Mouse (Mus musculus): ENCODE data around the gene Klhdc7b. TPM values are rescaled to one million over a fixed set of nuclear protein-coding genes. Genes with fewer than 3 reads are reported as not detected.
A peak's percentile ranks its signal among the peaks of the same experiment; 100 is the strongest.

The Klhdc7b gene
- polyA plus RNA-seq, 1 experiment from 2014 or later: not detected

DNA sequence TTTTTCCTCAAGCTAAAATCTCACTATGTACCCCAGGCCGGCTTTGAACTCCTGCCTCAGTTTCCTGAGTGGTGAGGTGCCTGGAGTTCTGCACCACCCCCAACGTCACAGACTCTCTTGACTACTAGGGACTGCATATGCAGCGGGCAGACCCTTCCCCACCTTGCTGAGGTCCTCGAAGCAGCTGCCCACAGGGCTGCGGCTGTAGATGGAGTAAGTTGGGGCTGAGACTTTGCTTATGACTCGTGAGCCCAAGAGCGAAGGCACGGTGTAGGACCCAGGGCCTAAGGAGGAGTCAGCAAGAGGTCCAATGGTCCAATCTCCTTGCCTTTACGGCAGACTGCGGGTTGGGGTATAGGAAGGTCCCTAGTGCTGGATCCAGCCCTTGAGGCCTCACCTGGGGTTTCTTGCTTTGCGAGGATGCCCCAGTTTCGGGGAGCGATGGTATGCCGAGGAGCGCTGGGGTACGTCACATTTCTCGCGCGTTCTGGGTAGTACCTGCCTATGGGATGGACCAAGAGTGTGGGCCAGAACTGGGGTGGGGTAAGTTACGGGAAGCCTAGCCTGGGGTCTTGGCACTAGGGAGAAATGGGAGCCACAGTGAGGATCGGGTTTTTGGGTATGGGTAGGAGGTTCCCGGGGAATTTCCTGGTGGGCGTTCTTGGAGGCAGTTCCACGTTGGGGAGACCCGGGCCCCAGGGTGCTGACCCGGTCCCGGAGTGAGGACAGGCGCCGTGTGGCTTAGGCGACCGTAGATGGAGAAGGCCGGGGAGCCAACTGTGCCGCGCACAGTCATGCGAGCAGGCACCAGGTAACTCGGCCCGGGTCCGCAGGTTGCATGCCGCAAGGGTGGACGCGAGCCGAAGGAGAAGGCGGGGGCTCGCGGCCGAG is 6.5 kb upstream of the Klhdc7b start:
- Histone ChIP-seq H3K4me2 (ENCODE audit: low read length) (peak overlapping the region; percentile 58), H3K27ac (ENCODE audit: low read depth, low read length) (no peak overlapping the region), H3K9ac (ENCODE audit: low read length) (peak overlapping the region; percentile 52), H3K27me3 (replicated peaks; ENCODE audit: control insufficient read depth, insufficient read depth, low read length) (peaks cover 46% of the 10 kb centered on the region), H3K4me3 (ENCODE audit: low read depth, low read length) (peak overlapping the region; percentile 27), H3K4me1 (ENCODE audit: control insufficient read depth, insufficient read depth, low read length) (peaks cover 4% of the 10 kb centered on the region; the same call in 1 of the 2 replicates), H3K9me3 (replicated peaks; ENCODE audit: control insufficient read depth, low read length) (no peaks in the 10 kb centered on the region), H3K36me3 (ENCODE audit: control insufficient read depth, insufficient read depth, low read length) (no peaks in the 10 kb centered on the region)
- 15% methylated on average over 43 of the region's 46 CpGs for WGBS
- no peak for DNase-seq (ENCODE audit: low spot score)
- ATAC-seq: no peak

DNA sequence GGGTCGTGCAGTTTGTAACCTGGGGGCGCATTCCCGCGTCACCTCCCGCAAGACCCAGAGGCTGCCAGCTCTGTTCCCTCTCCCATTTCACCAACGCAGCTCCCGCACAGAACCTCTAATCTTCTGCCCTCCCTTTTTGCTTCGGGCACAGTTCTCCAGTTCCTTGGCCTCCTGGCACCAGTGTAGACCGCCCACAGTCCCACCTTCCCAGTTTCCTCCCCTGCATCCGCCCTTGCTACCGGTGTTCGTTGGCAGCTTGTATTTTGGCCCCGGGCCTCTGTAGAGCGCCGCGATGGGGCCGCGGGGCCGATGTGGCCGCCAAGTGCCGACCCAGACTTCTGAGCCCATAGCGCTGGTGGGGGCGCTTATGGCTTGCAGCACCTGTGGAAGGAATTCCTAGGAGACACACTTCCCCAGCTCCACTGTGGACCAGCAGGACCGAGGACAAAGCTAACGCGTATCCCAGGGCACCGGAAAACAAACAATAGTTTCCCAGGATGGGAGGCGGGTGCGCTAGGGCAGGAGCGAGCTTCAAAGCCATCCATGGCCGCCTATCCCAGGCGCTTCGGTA is 5.8 kb upstream of the Klhdc7b start, which contains the start of gene Odf3b:
Gene Odf3b (minus strand): TSS at position 452 of the 571 bp plus-strand sequence.
- peak within 1 kb of the TSS; percentile 27 for H3K4me3 ChIP-seq (ENCODE audit: low read depth, low read length)
- H3K9ac ChIP-seq (ENCODE audit: low read length): peak within 1 kb of the TSS; percentile 52
- H3K4me1 ChIP-seq (ENCODE audit: control insufficient read depth, insufficient read depth, low read length): peaks cover 4% of the 10 kb centered on the region; the same call in 1 of the 2 replicates
- H3K4me2 ChIP-seq (ENCODE audit: low read length): peak within 1 kb of the TSS; percentile 58
- peak; percentile 24 for DNase-seq (ENCODE audit: low spot score)
- no peaks in the 10 kb centered on the region for H3K36me3 ChIP-seq (ENCODE audit: control insufficient read depth, insufficient read depth, low read length)
- no peaks in the 10 kb centered on the region for H3K9me3 ChIP-seq (replicated peaks; ENCODE audit: control insufficient read depth, low read length)
- under 1% methylated on average over 28 of the region's 33 CpGs for WGBS
- no peak for ATAC-seq
- no peak within 1 kb of the TSS for H3K27ac ChIP-seq (ENCODE audit: low read depth, low read length)
- H3K27me3 ChIP-seq (replicated peaks; ENCODE audit: control insufficient read depth, insufficient read depth, low read length): peaks cover 46% of the 10 kb centered on the region

DNA sequence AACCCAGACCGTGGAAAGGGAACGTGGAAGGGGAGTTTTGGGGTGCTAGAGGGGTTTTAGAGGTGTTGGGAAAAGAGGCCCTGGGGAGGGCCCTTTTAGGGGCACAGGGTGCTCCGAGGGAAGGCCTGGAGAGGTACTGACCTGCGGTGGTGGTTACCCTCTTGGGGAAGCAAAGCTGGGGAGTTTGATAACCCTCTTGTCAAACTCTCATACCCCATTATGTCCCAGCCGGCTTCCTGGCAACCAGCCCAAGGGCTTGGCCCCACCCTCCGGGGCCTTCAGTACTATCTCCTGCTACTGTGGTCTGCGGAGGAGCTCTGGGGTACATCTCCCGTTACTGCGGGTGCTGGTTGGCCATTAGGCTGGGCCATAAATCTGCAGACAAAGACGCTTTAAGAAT is 5.3 kb upstream of the Klhdc7b start:
- H3K9ac ChIP-seq (ENCODE audit: low read length): peak overlapping the region; percentile 52; the same call in 1 of the 2 replicates

DNA sequence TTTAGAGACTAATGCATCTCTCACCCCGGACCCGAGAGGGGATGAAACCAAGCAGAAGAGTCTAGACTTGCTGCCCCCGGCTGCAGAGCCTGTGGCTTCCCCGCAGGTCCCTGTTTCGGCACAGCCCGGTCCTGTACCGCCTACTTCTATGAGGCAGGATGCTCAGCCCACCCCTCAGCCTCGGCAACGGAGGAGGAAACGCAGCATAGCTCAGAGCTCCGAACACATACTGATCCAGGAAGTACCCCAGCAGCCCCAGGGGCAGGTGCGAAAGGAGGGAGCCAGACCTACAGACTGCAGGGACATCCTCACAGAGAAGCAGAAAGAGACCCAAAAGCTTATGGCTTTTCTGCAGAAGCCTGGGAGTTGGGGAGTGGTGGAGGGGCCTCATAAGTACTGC is 2.4 kb downstream of the Klhdc7b start:
- H3K4me3 ChIP-seq (ENCODE audit: low read depth, low read length): no peak overlapping the region
- ATAC-seq (no peak), DNase-seq (ENCODE audit: low spot score) (no peak)
- no peak overlapping the region for H3K4me2 ChIP-seq (ENCODE audit: low read length)
- WGBS: 54% methylated on average over 12 of the region's 12 CpGs
- H3K27ac ChIP-seq (ENCODE audit: low read depth, low read length): no peak overlapping the region
- no peaks in the 10 kb centered on the region for H3K4me1 ChIP-seq (ENCODE audit: control insufficient read depth, insufficient read depth, low read length)
- no peaks in the 10 kb centered on the region for H3K9me3 ChIP-seq (replicated peaks; ENCODE audit: control insufficient read depth, low read length)
- H3K36me3 ChIP-seq (ENCODE audit: control insufficient read depth, insufficient read depth, low read length): no peaks in the 10 kb centered on the region
- no peaks in the 10 kb centered on the region for H3K27me3 ChIP-seq (replicated peaks; ENCODE audit: control insufficient read depth, insufficient read depth, low read length)
- no peak overlapping the region for H3K9ac ChIP-seq (ENCODE audit: low read length)

More for the DNA sequence above, 5.3 kb upstream of the Klhdc7b start:
- Histone ChIP-seq H3K27me3 (replicated peaks; ENCODE audit: control insufficient read depth, insufficient read depth, low read length) (peaks cover 46% of the 10 kb centered on the region), H3K9me3 (replicated peaks; ENCODE audit: control insufficient read depth, low read length) (no peaks in the 10 kb centered on the region), H3K4me2 (ENCODE audit: low read length) (peak overlapping the region; percentile 58), H3K4me3 (ENCODE audit: low read depth, low read length) (peak overlapping the region; percentile 27), H3K27ac (ENCODE audit: low read depth, low read length) (no peak overlapping the region), H3K4me1 (ENCODE audit: control insufficient read depth, insufficient read depth, low read length) (peaks cover 4% of the 10 kb centered on the region; the same call in 1 of the 2 replicates), H3K36me3 (ENCODE audit: control insufficient read depth, insufficient read depth, low read length) (no peaks in the 10 kb centered on the region)
- DNase-seq (ENCODE audit: low spot score) (no peak), ATAC-seq (no peak)
- WGBS: 13% methylated on average over 10 of the region's 10 CpGs

DNA sequence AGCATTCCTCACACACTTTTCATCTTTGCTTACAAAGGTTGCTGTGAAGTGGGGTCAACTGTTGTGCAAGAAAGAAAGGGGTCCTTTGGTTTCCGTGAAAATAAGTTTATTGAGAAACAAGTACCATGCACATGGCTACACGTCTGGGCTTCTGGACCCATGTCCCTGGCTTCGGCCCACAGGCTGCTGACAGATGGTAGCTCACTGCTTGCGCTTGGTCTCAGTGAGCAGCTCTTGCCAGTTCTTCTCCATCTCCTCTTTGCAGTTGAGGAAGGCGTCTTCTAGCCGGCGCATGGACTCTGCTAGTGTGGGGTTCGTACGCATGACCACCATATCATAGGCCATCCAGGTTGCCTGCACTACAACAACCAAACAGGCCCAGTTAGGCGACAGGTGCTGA is 5.4 kb downstream of the Klhdc7b start:
- H3K9me3 ChIP-seq (replicated peaks; ENCODE audit: control insufficient read depth, low read length): no peaks in the 10 kb centered on the region
- no peak for DNase-seq (ENCODE audit: low spot score)
- H3K27ac ChIP-seq (ENCODE audit: low read depth, low read length): no peak overlapping the region
- WGBS: 91% methylated on average over 10 of the region's 10 CpGs
- no peaks in the 10 kb centered on the region for H3K27me3 ChIP-seq (replicated peaks; ENCODE audit: control insufficient read depth, insufficient read depth, low read length)
- H3K9ac ChIP-seq (ENCODE audit: low read length): no peak overlapping the region
- no peak overlapping the region for H3K4me2 ChIP-seq (ENCODE audit: low read length)
- no peaks in the 10 kb centered on the region for H3K36me3 ChIP-seq (ENCODE audit: control insufficient read depth, insufficient read depth, low read length)
- H3K4me3 ChIP-seq (ENCODE audit: low read depth, low read length): no peak overlapping the region
- no peak for ATAC-seq
- H3K4me1 ChIP-seq (ENCODE audit: control insufficient read depth, insufficient read depth, low read length): no peaks in the 10 kb centered on the region

DNA sequence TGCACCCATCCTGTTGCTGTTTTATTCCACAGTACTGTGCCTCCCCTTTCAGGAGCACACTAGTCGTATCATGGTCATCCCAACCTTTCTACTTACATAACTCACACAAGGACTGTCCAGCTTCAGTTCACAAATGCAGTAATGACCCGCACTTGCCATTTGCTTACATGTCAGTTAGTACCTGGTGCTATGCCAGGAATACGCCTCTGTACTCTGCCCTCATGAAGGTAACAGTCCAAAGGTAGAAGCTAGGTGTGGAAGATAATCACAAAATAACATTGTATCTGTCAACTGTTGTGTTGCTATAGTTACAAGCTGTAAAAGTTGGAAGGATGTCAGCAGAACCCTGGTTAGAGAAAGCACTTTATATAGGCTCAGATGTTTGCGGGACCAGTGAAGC is 12.2 kb downstream of the Klhdc7b start:
- Histone ChIP-seq H3K27ac (ENCODE audit: low read depth, low read length) (no peak overlapping the region), H3K9ac (ENCODE audit: low read length) (no peak overlapping the region), H3K27me3 (replicated peaks; ENCODE audit: control insufficient read depth, insufficient read depth, low read length) (no peaks in the 10 kb centered on the region), H3K36me3 (ENCODE audit: control insufficient read depth, insufficient read depth, low read length) (no peaks in the 10 kb centered on the region), H3K9me3 (replicated peaks; ENCODE audit: control insufficient read depth, low read length) (no peaks in the 10 kb centered on the region), H3K4me3 (ENCODE audit: low read depth, low read length) (no peak overlapping the region), H3K4me1 (ENCODE audit: control insufficient read depth, insufficient read depth, low read length) (no peaks in the 10 kb centered on the region), H3K4me2 (ENCODE audit: low read length) (no peak overlapping the region)
- DNase-seq (ENCODE audit: low spot score) (no peak), ATAC-seq (no peak)
- WGBS: 91% methylated on average over 4 of the region's 4 CpGs

DNA sequence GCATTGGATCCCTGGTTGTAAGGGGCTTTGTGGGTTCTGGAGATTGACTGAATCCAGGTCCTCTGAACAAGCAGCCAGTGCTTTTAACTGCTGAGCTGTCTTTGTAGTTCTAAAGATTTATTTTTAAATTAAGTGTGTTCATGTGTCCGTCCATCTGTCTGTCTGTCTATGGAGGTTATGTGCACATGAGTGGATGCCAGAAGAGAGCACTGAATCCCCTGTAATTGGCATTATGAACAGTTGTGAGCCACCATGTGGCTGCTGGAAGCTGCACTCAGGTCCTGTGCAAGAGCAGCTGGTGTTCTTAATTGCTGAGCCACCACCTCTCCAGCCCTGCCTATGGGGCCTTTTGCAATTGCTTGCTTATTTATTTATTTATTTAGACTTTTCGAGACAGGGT is 13.4 kb downstream of the Klhdc7b start:
- H3K27me3 ChIP-seq (replicated peaks; ENCODE audit: control insufficient read depth, insufficient read depth, low read length): no peaks in the 10 kb centered on the region
- DNase-seq (ENCODE audit: low spot score): peak; percentile 42
- 51% methylated on average over 2 of the region's 2 CpGs for WGBS
- no peaks in the 10 kb centered on the region for H3K9me3 ChIP-seq (replicated peaks; ENCODE audit: control insufficient read depth, low read length)
- H3K4me2 ChIP-seq (ENCODE audit: low read length): no peak overlapping the region
- H3K4me1 ChIP-seq (ENCODE audit: control insufficient read depth, insufficient read depth, low read length): no peaks in the 10 kb centered on the region
- no peaks in the 10 kb centered on the region for H3K36me3 ChIP-seq (ENCODE audit: control insufficient read depth, insufficient read depth, low read length)
- peak; percentile 52; the same call in 1 of the 2 replicates for ATAC-seq
- H3K4me3 ChIP-seq (ENCODE audit: low read depth, low read length): no peak overlapping the region
- no peak overlapping the region for H3K9ac ChIP-seq (ENCODE audit: low read length)
- H3K27ac ChIP-seq (ENCODE audit: low read depth, low read length): no peak overlapping the region

DNA sequence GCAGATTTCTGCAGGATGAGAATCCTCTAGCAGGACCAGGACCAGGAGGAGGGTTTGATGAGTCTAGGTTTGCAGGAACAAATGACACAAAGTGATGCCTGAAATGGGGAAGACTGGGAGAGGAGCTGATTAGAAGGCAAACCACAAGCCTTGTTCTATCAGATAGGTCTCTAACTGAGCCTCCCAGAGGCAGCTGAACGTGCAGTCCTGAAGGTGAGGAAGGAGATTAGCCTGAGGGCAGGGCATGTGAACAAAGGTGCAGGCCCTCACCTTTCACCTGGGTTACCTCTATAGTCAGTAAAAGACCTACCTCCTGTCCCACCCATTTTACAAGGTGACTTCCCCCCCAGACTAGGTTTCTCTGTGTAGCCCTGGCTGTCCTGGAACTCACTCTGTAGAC is 15.0 kb downstream of the Klhdc7b start:
- ATAC-seq: no peak
- no peak overlapping the region for H3K9ac ChIP-seq (ENCODE audit: low read length)
- WGBS: 54% methylated on average over 1 of the region's 1 CpGs

DNA sequence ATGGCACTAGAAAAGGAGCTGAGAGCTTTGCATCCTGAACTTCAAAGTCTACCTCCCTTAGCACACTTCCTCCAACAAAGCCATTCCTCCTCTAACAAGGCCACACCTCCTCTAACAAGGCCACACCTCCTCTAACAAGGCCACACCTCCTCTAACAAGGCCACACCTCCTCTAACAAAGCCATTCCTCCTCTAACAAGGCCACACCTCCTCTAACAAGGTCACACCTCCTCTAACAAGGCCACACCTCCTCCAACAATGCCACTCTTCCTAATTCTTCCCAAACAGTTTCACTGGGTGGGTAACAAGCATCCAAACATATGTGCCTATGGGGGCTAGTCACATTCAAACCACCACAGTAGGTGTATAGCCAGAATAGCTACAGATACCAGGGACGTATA is 17.8 kb downstream of the Klhdc7b start:
- H3K36me3 ChIP-seq (ENCODE audit: control insufficient read depth, insufficient read depth, low read length): no peaks in the 10 kb centered on the region
- no peak for DNase-seq (ENCODE audit: low spot score)
- no peak for ATAC-seq
- no peaks in the 10 kb centered on the region for H3K4me1 ChIP-seq (ENCODE audit: control insufficient read depth, insufficient read depth, low read length)
- WGBS: 94% methylated on average over 1 of the region's 1 CpGs
- H3K9me3 ChIP-seq (replicated peaks; ENCODE audit: control insufficient read depth, low read length): no peaks in the 10 kb centered on the region
- H3K27me3 ChIP-seq (replicated peaks; ENCODE audit: control insufficient read depth, insufficient read depth, low read length): no peaks in the 10 kb centered on the region
- no peak overlapping the region for H3K27ac ChIP-seq (ENCODE audit: low read depth, low read length)
- no peak overlapping the region for H3K9ac ChIP-seq (ENCODE audit: low read length)
- H3K4me2 ChIP-seq (ENCODE audit: low read length): no peak overlapping the region
- no peak overlapping the region for H3K4me3 ChIP-seq (ENCODE audit: low read depth, low read length)

More for the DNA sequence above, 15.0 kb downstream of the Klhdc7b start:
- no peak for DNase-seq (ENCODE audit: low spot score)
- Histone ChIP-seq H3K4me1 (ENCODE audit: control insufficient read depth, insufficient read depth, low read length) (no peaks in the 10 kb centered on the region), H3K4me3 (ENCODE audit: low read depth, low read length) (no peak overlapping the region), H3K36me3 (ENCODE audit: control insufficient read depth, insufficient read depth, low read length) (no peaks in the 10 kb centered on the region), H3K27ac (ENCODE audit: low read depth, low read length) (no peak overlapping the region), H3K9me3 (replicated peaks; ENCODE audit: control insufficient read depth, low read length) (no peaks in the 10 kb centered on the region), H3K4me2 (ENCODE audit: low read length) (no peak overlapping the region), H3K27me3 (replicated peaks; ENCODE audit: control insufficient read depth, insufficient read depth, low read length) (no peaks in the 10 kb centered on the region)

Measured in forebrain, embryonic 14.5 days (tissue).